Mouse (Mus musculus) cortical plate, adult 2 months (tissue): ENCODE measurements around the gene Limk2.

Experiments used
- CTCF ChIP-seq: fragments of 200-500 bp; IDR thresholded peaks from 2 replicates; pipeline ENCODE4 v1.5.1; 2011; ENCODE audit warnings: mild to moderate bottlenecking, control low read depth, low read length; ENCODE audit not compliant: insufficient read depth; ENCODE audit errors: extremely low read depth
- POLR2A ChIP-seq: fragments of 200-500 bp; IDR thresholded peaks from 2 replicates; pipeline ENCODE4 v1.6.1; 2011; ENCODE audit warnings: mild to moderate bottlenecking, low read length, control low read depth; ENCODE audit not compliant: insufficient read depth; ENCODE audit errors: extremely low read depth

DNA sequence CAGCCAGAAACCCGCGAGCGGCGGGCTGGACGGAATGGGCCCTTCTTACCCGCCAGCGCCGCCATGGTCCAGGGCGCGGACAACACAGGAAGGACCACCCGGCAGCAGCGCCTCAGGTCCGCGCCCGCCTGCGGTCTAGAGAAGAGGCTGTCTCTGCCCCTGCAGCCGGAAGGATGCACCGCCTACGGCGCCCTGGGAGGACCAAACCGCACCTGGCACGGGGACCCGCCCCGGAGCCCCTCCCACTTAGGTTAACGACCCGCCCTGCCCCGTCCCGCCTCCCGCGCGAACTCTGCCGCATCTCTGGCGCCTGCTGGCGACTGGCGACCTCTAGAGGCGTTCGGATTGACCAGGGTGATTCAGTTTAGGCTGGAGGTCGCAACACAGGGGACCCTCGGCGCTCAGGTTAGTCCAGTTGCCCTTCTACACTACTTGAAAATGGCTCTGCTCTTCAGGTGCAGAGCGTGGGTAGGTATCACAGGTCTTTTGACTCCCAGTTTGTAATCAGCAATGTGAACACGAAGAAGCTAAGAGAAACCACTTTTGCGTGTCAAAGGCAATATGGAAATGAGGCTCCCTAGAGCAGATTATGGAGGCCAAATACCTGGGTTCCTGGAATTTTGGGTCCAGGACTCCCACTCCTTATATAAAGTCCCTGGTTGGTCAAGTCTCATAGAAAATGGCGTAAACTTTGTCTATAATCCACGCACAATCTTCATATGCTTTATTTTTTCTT is at the start of gene Limk2:
- TF ChIP-seq POLR2A, result peak; percentile 17; the same call in 1 of the 2 replicates
- peak; percentile 53 for TF ChIP-seq CTCF
